Mouse (Mus musculus) CH12.LX (cell line): Measurements from ENCODE around the gene Naa80. TPM values are rescaled to one million over a fixed set of nuclear protein-coding genes. Genes with fewer than 3 reads are reported as not detected.

Experiments
- DNase-seq: peaks from one replicate; pipeline ENCODE4 v3.0.0-alpha.2; 2013; ENCODE audit errors: extremely low read depth
- H3K27ac ChIP-seq: 2 replicates; pipeline ENCODE4 v1.5.1; 2012; ENCODE audit warnings: low read depth, mild to moderate bottlenecking, control low read depth, moderate library complexity; ENCODE audit not compliant: insufficient read depth
- H3K27me3 ChIP-seq: replicated peaks from 2 replicates; pipeline ENCODE3; 2012; ENCODE audit warnings: inconsistent platforms
- H3K36me3 ChIP-seq, 2 experiments: replicated peaks in 1 of 2; 2 replicates each; pipeline versions ENCODE3 to v1.6.1; 2012; ENCODE audit warnings: inconsistent platforms in 1 of 2, low read length in 1 of 2, mild to moderate bottlenecking in 1 of 2, mixed read lengths in 1 of 2, moderate library complexity in 1 of 2; ENCODE audit not compliant: control insufficient read depth in 1 of 2, insufficient read depth in 1 of 2
- H3K4me1 ChIP-seq, 2 experiments: 2 replicates each; pipeline ENCODE4 v1.6.1; 2012; ENCODE audit warnings: inconsistent platforms in 1 of 2, moderate library complexity in 1 of 2; ENCODE audit not compliant: insufficient read depth in 2 of 2, control insufficient read depth in 1 of 2
- H3K4me2 ChIP-seq: 2 replicates; pipeline ENCODE4 v1.6.1; 2012; ENCODE audit warnings: low read depth, mild to moderate bottlenecking, control low read depth; ENCODE audit not compliant: poor library complexity, insufficient read depth, severe bottlenecking
- H3K4me3 ChIP-seq, 3 experiments: fragments of 150-350 bp in 1 of 3; sonication (generic) in 1 of 3; replicated peaks in 1 of 3; 2 replicates each; pipeline versions ENCODE3 to v1.5.1; 2011 to 2012; ENCODE audit warnings: low read depth in 2 of 3, low read length in 2 of 3, mild to moderate bottlenecking in 2 of 3, moderate library complexity in 2 of 3, control low read depth in 1 of 3, improper control_type of control experiment in 1 of 3, inconsistent platforms in 1 of 3, mixed read lengths in 1 of 3; ENCODE audit not compliant: poor library complexity in 1 of 3
- H3K79me2 ChIP-seq: replicated peaks from 2 replicates; pipeline ENCODE4 v1.6.1; 2012; ENCODE audit warnings: mild to moderate bottlenecking, moderate library complexity; ENCODE audit not compliant: control insufficient read depth, poor library complexity, insufficient read depth, severe bottlenecking; ENCODE audit errors: extremely low read depth
- H3K9ac ChIP-seq: 2 replicates; pipeline ENCODE4 v1.6.1; 2012; ENCODE audit warnings: low read depth, mild to moderate bottlenecking, control low read depth, moderate library complexity; ENCODE audit not compliant: insufficient read depth
- H3K9me3 ChIP-seq: replicated peaks from 2 replicates; pipeline ENCODE3; 2012; ENCODE audit warnings: low read length, inconsistent platforms, mixed read lengths
- CHD1 ChIP-seq: IDR thresholded peaks from 2 replicates; pipeline ENCODE4 v1.6.1; 2012; ENCODE audit warnings: low read depth, low read length, improper control_type of control experiment, inconsistent platforms
- KAT2A ChIP-seq: IDR thresholded peaks from 2 replicates; pipeline ENCODE4 v1.6.1; 2012; ENCODE audit warnings: low read length, improper control_type of control experiment, inconsistent platforms; ENCODE audit not compliant: insufficient replicate concordance
- MAFK ChIP-seq: IDR thresholded peaks from 2 replicates; pipeline ENCODE4 v1.6.1; 2011; ENCODE audit warnings: low read length, improper control_type of control experiment; ENCODE audit not compliant: insufficient replicate concordance
- MAX ChIP-seq: IDR thresholded peaks from 2 replicates; pipeline ENCODE4 v1.6.1; 2011; ENCODE audit warnings: low read length, improper control_type of control experiment
- MAZ ChIP-seq: IDR thresholded peaks from 2 replicates; pipeline ENCODE4 v1.6.1; 2012; ENCODE audit warnings: low read depth, mild to moderate bottlenecking, inconsistent platforms, low read length, improper control_type of control experiment, moderate library complexity
- POLR2AphosphoS2 ChIP-seq: IDR thresholded peaks from 2 replicates; pipeline ENCODE4 v1.6.1; 2011; ENCODE audit warnings: low read depth, low read length, improper control_type of control experiment
- RCOR1 ChIP-seq: conservative IDR thresholded peaks from 2 replicates; pipeline ENCODE4 v1.6.1; 2012; ENCODE audit warnings: low read depth, mild to moderate bottlenecking, inconsistent platforms, low read length, improper control_type of control experiment
- USF1 ChIP-seq: IDR thresholded peaks from 2 replicates; pipeline ENCODE4 v1.6.1; 2014; ENCODE audit warnings: low read depth, mild to moderate bottlenecking, inconsistent platforms, low read length, improper control_type of control experiment
- ZKSCAN1 ChIP-seq: IDR thresholded peaks from 2 replicates; pipeline ENCODE4 v1.6.1; 2012; ENCODE audit warnings: low read depth, inconsistent platforms, low read length, improper control_type of control experiment, borderline replicate concordance
- ZNF384 ChIP-seq: IDR thresholded peaks from 2 replicates; pipeline ENCODE4 v1.6.1; 2012; ENCODE audit warnings: low read depth, low read length, improper control_type of control experiment, inconsistent platforms
- dilution Hi-C: fragments of 300-500 bp; cut with MboI; formaldehyde crosslinking; loops from 2 replicates; pipeline ENCODE4 v1.14.3; 2020; ENCODE audit warnings: low sequenced_read_pairs; ENCODE audit not compliant: extremely low pct_unique_long_range_greater_than_20kb, extremely low pct_ligation_motif_present
- in situ Hi-C: fragments of 300-500 bp; cut with MboI; formaldehyde crosslinking; loops from 3 replicates; pipeline ENCODE4 v1.14.3; 2019; ENCODE audit warnings: low sequenced_read_pairs, low pct_ligation_motif_present, low pct_unique_long_range_greater_than_20kb, mixed read lengths
- polyA plus RNA-seq: library from polyadenylated mRNA; unstranded; fragments of >175 nt; gene quantifications from 2 replicates; pipeline ENCODE4 v1.2.1, GENCODE M21; 2012; ENCODE audit warnings: low read depth; ENCODE audit not compliant: insufficient read length
- total RNA-seq, 2 experiments: library from RNA; depleted of rRNA; stranded (reverse); fragments of 300-350 nt in 1 of 2; fragments of >200 nt in 1 of 2; gene quantifications; 2 replicates each; pipeline ENCODE4 v1.2.3; 2012 to 2014

The Naa80 gene
- total and polyA plus RNA-seq, 3 experiments, result 1.7 to 9.3 (median 4.8) TPM

DNA sequence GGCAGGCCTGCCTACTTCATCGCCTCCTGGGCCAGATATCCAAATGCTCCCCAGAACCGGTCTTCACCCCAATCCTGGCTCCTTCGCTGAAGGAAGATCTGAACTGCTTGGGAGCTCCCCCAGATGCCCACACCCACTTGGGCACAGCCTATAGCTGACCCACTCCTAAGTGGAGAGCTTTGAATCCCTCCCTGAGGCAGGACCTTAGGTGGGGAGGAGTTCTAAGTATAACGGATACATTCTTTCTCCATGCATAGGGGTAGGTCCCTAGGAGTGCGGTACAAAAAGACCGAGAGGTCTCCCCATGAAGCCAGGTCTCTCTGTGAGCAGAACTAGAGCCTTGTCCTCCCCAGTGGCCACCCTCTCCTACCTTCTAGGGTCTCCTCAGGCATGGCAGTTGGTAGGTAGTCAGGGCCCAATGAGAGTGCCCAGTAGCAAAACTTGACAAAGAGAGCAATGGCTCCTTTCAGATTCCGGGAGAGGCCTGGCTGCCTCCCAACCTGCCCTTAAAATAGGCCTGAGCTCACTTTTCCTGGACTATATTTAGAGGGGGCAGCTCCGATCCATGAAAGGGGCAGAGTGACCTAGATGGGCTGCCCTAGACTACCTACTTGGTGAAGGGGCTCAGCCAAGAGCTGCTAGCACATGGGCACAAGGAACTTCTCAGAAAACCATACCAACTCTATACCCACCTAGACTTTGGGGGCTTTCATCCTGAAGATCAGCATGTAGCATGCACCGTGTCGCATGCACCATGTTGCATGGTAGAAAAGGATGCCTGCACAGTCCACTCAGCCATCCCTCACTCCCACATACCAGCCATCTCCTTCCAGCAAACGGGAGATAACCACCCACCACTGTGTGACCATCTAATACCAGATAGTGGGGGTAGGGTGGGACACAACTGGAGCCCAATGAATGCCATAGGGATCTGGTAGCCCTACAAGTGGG lies 18.2 kb downstream of the Naa80 start:
- Histone ChIP-seq H3K9me3 (no peaks in the 10 kb centered on the region), H3K27ac (no peak overlapping the region), H3K9ac (no peak overlapping the region), H3K4me2 (no peak overlapping the region)
- in situ Hi-C loops, result no loop called here
- TF ChIP-seq POLR2AphosphoS2 (0 out of 2 replicates have a peak, but pooled peaks have one; percentile 28), ZNF384 (no peak)
- TF ChIP-seq, all 38 proteins: peak for 1
- dilution Hi-C loops, result no loop called here
- DNase-seq, result no peak
- Histone ChIP-seq H3K4me1 (peaks cover 7 to 13% of the 10 kb centered on the region in 2 experiments), H3K4me3 (no peak overlapping the region), H3K36me3 (peaks cover 26 to 95% of the 10 kb centered on the region in 2 experiments), H3K79me2 (no peaks in the 10 kb centered on the region), H3K27me3 (no peaks in the 10 kb centered on the region)

DNA sequence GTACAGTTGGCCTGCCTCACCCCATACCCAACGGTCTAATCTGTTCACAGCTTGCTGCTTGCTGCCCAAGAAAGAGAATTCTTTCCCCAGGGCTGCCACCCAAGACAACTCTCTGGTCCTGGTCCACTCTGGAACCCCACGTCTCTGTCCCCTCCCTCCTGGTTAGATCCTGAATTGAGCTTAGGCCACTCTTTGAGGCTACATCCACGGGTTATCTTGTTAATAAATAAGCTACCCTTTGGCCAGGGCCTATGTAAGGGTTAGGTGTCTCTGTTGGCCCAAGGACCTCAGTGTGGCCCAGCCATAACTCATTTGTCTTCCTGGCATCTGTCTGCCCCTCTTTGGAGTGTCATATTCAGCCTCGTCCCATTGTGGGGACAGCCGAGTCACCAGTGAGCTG lies 19.7 kb downstream of the Naa80 start:
- Histone ChIP-seq H3K9ac (no peak overlapping the region), H3K79me2 (no peaks in the 10 kb centered on the region), H3K27ac (no peak overlapping the region), H3K9me3 (no peaks in the 10 kb centered on the region), H3K4me3 (no peak overlapping the region), H3K4me2 (no peak overlapping the region), H3K36me3 (peaks cover 13 to 81% of the 10 kb centered on the region in 2 experiments), H3K27me3 (no peaks in the 10 kb centered on the region), H3K4me1 (peaks cover 16 to 28% of the 10 kb centered on the region in 2 experiments)
- dilution Hi-C loops, result no loop called here
- no peak for DNase-seq
- in situ Hi-C loops, result no loop called here
- TF ChIP-seq ZKSCAN1, result no peak
- TF ChIP-seq MAFK, result no peak
- TF ChIP-seq CHD1, result no peak
- TF ChIP-seq ZNF384, result no peak
- no peak for TF ChIP-seq MAZ

DNA sequence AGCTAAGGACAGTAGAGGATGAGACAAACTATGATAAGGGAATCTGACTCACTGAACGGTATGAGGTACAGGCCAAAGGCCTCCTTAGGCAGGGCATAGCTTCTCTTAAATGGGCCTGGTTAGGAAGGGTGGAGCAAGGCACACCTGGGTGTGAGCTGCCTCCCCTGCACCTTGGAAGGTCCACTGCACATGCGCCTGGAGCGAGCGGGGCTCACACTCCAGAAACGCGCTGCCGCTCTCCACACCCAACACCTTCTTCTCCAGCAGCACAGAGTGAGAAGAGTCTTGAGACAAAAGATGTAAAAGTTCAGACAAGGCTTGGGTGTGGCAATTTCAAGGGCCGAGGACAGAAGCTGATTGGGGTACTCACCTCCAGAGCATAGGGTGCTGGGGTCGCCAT lies 20.7 kb downstream of the Naa80 start:
- no peaks in the 10 kb centered on the region for H3K27me3 ChIP-seq
- dilution Hi-C loops, result no loop called here
- no peaks in the 10 kb centered on the region for H3K79me2 ChIP-seq
- peaks cover 4 to 70% of the 10 kb centered on the region in 2 experiments for H3K36me3 ChIP-seq
- no peak overlapping the region for H3K27ac ChIP-seq
- no peak for DNase-seq
- H3K9me3 ChIP-seq, result no peaks in the 10 kb centered on the region
- TF ChIP-seq MAX, result no peak
- TF ChIP-seq RCOR1, result no peak
- TF ChIP-seq USF1, result no peak
- no peak for TF ChIP-seq KAT2A
- no peak for TF ChIP-seq MAZ
- H3K4me2 ChIP-seq, result no peak overlapping the region
- no peak overlapping the region for H3K9ac ChIP-seq
- peaks cover 24 to 39% of the 10 kb centered on the region in 2 experiments for H3K4me1 ChIP-seq
- in situ Hi-C loops, result no loop called here
- H3K4me3 ChIP-seq, result no peak overlapping the region
